Mouse (Mus musculus): ENCODE data around the gene Tinagl1. TPM values are rescaled to one million over a fixed set of nuclear protein-coding genes. Genes with fewer than 3 reads are reported as not detected.

Tinagl1 gene
- polyA plus RNA-seq, 1 experiment from 2014 or later = 7.4 TPM

DNA sequence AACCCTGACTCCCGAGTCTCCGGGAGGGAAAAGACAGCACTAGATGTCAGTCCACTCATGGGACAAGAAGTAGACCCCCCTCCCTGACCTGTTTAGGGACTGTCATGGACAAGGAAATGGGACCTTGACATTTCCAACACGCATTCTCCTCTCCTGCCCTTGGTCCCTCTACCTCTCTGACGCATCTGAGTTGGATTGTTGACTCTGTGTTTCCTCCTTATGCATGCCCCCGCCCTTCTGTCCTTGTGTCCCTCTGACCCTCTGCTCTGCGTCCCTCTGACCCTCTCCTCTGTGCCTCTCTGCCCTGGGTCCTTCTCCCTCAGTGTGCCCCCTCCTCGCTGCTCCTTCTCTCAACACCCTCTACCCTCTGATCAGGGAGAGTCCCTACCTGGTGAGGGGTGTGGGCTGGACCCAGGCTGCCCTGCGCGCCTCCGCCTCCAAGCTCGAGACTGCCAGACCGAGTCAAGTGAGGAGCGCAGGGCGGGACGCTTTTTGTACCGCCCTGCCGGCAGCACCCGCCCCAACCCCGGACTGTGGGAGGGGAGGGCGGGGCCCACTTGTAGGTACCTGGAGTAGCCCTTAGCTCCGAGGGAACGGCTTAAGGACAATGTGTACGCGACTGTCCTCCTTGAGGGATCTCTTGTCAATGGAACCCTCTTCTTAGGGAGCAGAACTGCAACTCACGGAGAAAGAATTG, 439 bp downstream of the Tinagl1 start:
- peaks cover 63% of the 10 kb centered on the region for H3K27me3 ChIP-seq (ENCODE audit: low read depth, poor library complexity, severe bottlenecking)

DNA sequence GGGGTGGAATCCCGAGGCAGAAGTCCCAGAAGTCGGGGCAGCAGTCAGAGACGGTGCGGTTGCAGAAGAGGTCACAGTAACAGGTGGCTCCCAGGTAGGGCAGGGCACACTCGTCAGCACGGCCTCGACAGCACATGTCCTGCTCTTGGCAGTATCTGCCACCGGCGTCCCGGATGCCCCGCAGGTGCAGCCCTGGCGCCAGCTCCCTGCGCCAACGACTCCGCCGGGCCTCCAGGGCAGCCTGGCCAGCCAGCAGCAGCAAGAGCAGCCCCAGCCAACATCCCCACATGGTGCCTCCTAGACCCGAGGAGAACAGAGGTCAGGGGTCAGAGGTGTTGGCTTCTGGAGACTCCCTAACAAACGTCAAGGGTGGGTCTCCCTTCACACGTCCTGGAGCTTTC, 1.0 kb downstream of the Tinagl1 start:
- no peak for DNase-seq (ENCODE audit: low spot score)
- Histone ChIP-seq H3K9me3 (replicated peaks) (no peaks in the 10 kb centered on the region), H3K36me3 (no peaks in the 10 kb centered on the region), H3K4me1 (peaks cover 52% of the 10 kb centered on the region), H3K27ac (replicated peaks) (peak overlapping the region; percentile 65), H3K4me3 (peak overlapping the region; percentile 45), H3K27me3 (ENCODE audit: low read depth, poor library complexity, severe bottlenecking) (peaks cover 62% of the 10 kb centered on the region)
- WGBS = 48% methylated on average over 19 of the region's 19 CpGs

More for the DNA sequence above, 439 bp downstream of the Tinagl1 start:
- peak; percentile 44 for DNase-seq (ENCODE audit: low spot score)
- peaks cover 48% of the 10 kb centered on the region for H3K4me1 ChIP-seq
- no peaks in the 10 kb centered on the region for H3K36me3 ChIP-seq
- H3K4me3 ChIP-seq = peak overlapping the region; percentile 45
- H3K9me3 ChIP-seq (replicated peaks) = no peaks in the 10 kb centered on the region
- WGBS = 4% methylated on average over 25 of the region's 25 CpGs
- H3K27ac ChIP-seq (replicated peaks) = peak overlapping the region; percentile 65

DNA sequence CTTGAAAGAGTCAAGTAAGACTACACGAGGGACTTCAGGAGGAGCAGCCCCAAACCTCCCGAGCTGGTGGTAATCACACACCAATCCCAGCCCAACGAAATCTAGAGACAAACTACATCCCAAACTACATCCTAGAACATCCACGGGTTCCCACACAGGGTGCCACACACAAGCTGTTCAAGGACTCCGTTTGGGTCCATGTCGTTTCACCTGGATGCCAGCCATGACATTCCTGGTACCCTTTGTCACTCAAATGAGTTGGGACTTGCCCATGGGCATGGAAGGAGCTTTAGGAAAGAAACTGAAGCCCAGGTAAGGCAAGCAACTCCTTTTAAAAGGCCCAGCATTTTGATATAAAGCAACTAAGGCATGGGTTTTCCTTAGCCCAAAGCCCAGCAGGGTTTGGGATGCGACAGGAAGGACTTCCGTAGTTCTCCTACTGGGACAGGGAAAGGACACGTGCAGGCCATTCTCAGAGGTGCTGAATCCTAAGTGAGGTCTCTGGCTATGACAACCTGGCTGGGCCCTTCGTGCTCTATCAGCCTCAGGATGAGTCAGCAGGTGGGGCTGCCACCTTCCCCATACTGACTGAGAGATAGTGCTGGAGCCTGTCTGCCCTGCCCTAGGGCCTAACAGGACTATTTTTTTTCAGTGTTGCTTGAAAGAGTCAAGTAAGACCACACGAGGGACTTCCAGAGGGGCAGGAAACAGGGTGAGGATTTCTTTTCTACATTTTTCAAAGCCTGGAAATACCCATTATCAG, 1.7 kb downstream of the Tinagl1 start:
- Histone ChIP-seq H3K4me3 (no peak overlapping the region), H3K27me3 (ENCODE audit: low read depth, poor library complexity, severe bottlenecking) (peaks cover 62% of the 10 kb centered on the region), H3K9me3 (replicated peaks) (no peaks in the 10 kb centered on the region), H3K36me3 (no peaks in the 10 kb centered on the region), H3K27ac (replicated peaks) (no peak overlapping the region), H3K4me1 (peaks cover 58% of the 10 kb centered on the region)
- DNase-seq (ENCODE audit: low spot score) = no peak
- WGBS = 75% methylated on average over 11 of the region's 11 CpGs

DNA sequence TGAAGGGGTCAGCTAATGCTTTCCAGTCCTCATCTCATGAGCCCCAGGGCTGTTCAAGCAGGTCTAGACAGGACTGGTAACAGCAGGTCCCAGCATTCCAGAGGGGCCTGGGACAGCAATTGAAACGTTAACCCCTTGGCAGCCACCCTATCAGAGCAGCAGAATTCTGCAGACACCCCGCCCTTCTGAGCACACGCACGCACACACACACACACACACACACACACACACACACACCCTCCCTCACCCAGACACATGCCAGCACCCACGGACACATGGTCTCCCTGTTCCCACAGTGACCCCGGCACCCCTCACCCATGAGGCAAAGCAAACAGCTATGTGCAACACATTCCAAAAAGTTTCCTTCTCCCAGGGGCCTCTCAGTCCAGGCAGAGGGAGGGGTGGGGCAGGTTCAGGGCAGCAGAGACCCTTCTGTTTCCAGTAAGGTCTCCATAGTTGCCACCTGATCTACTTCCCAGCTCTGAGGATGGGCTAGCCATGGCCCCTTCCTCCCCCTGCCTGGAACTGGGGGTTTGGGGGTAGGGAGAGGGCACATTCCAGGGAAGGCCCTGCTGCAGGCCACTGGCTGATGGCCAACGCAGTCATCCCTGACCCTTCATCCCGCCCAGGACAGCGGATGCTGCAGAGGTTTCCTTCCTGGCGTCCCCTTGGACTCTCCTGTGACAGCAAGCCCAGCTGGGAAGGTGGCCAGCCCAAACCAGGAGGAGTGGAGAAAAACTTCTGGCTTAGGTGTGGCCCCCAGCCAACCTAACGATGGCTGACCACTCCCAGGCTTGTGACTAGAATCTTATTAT, 2.8 kb downstream of the Tinagl1 start:
- WGBS = 73% methylated on average over 11 of the region's 11 CpGs
- Histone ChIP-seq H3K4me3 (no peak overlapping the region), H3K27ac (replicated peaks) (peak overlapping the region; percentile 49; the same call in 1 of the 2 replicates), H3K9me3 (replicated peaks) (no peaks in the 10 kb centered on the region), H3K36me3 (no peaks in the 10 kb centered on the region), H3K27me3 (ENCODE audit: low read depth, poor library complexity, severe bottlenecking) (peaks cover 61% of the 10 kb centered on the region), H3K4me1 (peaks cover 69% of the 10 kb centered on the region)
- peak; percentile 25 for DNase-seq (ENCODE audit: low spot score)

DNA sequence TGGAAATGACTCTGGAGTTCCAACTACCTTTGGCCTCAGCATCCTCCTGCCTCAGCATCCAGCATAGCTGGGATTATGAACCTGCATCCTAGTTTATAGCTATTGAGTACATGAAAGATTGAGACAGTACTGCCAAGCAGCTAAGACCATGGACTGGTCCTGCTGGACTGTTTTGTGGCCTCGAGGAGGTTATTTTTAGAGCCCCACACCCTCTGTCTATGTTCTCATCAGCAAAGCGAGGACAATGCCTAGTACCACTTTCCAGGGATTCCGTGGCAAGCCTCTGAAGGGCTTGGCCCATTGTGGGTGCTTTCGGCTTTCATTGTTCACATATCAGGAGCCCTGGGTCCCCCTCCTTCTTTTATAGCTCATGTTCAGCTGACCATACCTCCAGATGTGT, 4.6 kb downstream of the Tinagl1 start:
- Histone ChIP-seq H3K27me3 (ENCODE audit: low read depth, poor library complexity, severe bottlenecking) (peaks cover 63% of the 10 kb centered on the region), H3K36me3 (no peaks in the 10 kb centered on the region), H3K4me3 (no peak overlapping the region), H3K4me1 (peaks cover 59% of the 10 kb centered on the region), H3K27ac (replicated peaks) (no peak overlapping the region), H3K9me3 (replicated peaks) (no peaks in the 10 kb centered on the region)
- WGBS = 87% methylated on average over 4 of the region's 4 CpGs
- DNase-seq (ENCODE audit: low spot score) = no peak

DNA sequence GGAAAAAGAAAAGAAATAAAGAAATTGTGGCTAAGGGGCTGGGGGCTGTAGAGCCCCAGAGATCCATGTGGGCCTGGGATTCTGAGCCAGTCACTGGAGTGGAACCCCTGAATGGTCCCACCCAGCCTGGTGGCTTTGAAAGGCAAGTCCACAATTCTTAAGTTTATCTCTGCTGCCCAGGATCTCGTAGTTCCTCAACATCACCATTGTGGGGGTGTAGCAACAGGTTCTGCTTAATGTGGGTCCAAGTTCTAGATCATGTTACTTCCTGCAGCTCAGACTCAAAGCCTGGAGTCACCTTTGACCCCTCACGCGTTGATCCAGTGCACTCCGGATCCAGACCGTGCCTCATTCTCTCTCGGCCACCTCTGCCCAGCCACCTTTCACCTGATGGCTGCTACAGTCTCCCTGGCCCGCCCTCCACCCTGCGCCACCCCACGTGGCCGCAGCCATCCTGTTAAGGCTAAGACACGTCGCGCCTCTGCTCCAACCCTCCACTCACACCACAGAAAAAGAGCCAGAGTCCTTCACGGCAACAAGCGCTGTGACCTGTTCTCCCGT, 5.4 kb downstream of the Tinagl1 start:
- WGBS = 82% methylated on average over 16 of the region's 16 CpGs
- Histone ChIP-seq H3K4me3 (no peak overlapping the region), H3K9me3 (replicated peaks) (no peaks in the 10 kb centered on the region), H3K27me3 (ENCODE audit: low read depth, poor library complexity, severe bottlenecking) (peaks cover 63% of the 10 kb centered on the region), H3K27ac (replicated peaks) (no peak overlapping the region), H3K4me1 (peaks cover 50% of the 10 kb centered on the region), H3K36me3 (no peaks in the 10 kb centered on the region)
- no peak for DNase-seq (ENCODE audit: low spot score)

DNA sequence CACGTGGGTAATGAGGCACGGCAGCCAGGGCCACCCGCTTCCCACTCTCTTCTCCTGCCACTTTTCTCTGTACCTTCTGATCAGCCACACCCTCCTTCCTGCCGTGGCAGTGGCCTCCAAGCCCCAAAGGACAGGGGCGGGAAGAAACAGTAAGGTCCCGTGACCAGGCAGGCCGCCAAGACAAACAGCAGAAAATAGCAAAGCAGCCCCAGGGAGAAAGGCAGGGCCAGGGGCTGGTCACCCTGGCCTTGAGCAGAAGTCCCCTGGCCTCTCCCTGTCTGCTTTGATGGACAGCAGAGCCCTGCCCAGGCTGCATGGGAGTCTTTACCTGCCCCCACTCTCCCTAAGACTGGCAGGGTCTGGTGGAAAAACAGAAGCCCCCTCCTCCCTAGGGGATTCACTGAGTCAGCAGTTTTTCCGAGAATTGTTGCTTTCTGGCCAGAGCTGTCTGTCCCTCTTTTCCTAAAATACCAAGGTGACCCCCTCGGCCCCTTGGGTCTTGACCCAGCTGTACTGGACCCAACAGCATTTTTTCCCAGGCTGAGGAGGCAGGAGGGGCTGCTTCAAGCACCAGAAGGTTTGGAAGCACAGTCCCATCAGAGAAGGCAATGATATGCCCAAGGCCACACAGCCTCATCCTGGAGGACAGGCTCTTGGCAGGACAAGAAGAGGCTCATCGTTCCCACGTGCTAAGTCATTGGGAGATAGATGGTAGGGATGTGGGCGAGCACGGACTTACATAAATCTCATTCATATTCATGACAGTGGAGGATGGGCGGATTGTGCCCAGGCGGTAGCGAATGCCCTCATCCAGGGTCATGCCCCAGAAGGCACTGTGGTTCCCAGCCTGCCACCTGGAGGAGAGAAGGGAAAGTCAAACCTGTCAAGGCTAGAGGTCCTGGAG, 6.4 kb downstream of the Tinagl1 start:
- no peak overlapping the region for H3K27ac ChIP-seq (replicated peaks)
- 52% methylated on average over 16 of the region's 16 CpGs for WGBS
- peaks cover 48% of the 10 kb centered on the region for H3K4me1 ChIP-seq

DNA sequence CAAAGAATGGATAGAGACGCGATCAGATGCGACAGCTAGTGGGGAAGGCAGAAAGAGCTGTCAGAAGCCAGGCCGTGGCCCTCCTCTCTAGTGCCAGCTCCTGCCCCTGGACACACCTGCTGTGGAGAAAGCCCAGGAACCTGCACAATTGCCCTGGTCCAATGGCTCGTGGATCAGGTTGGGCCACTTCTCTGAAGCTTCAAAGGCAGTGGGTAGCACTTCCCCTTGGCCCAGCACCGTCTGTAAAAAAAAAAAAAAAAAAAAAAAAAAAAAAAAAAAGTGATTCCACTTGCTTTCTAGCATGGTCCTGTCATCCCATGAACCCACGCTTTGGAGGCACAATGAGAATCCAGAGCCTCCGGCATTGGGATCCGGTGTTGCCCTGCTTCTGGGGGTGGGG, 7.1 kb downstream of the Tinagl1 start:
- Histone ChIP-seq H3K4me3 (peak overlapping the region; percentile 37), H3K27ac (replicated peaks) (no peak overlapping the region), H3K4me1 (peaks cover 52% of the 10 kb centered on the region), H3K36me3 (no peaks in the 10 kb centered on the region), H3K27me3 (ENCODE audit: low read depth, poor library complexity, severe bottlenecking) (peaks cover 63% of the 10 kb centered on the region), H3K9me3 (replicated peaks) (no peaks in the 10 kb centered on the region)
- DNase-seq (ENCODE audit: low spot score) = no peak
- 51% methylated on average over 9 of the region's 9 CpGs for WGBS

More for the DNA sequence above, 6.4 kb downstream of the Tinagl1 start:
- no peak overlapping the region for H3K4me3 ChIP-seq
- peak; percentile 37 for DNase-seq (ENCODE audit: low spot score)
- peaks cover 63% of the 10 kb centered on the region for H3K27me3 ChIP-seq (ENCODE audit: low read depth, poor library complexity, severe bottlenecking)
- no peaks in the 10 kb centered on the region for H3K36me3 ChIP-seq
- no peaks in the 10 kb centered on the region for H3K9me3 ChIP-seq (replicated peaks)

DNA sequence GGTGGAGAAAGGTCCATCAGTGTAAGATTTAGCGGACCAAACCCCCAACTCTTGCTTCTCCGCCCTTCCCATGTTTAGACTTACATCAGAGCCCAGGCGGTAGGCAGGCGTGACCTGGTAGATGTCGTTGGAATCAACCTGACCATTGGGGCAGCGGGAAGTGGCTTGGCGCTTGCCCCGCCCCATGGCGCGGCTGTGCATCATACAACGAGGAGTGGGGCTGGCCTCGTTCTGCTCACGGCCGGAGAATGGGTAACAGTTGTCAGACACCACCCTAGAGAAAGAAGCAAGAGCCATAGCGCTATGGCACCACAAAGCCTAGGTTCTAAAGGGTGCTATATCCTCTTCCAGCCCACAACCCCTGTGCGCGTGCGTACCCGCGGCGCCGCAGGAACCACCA, 7.6 kb downstream of the Tinagl1 start:
- Histone ChIP-seq H3K27ac (replicated peaks) (no peak overlapping the region), H3K4me1 (peaks cover 50% of the 10 kb centered on the region), H3K36me3 (no peaks in the 10 kb centered on the region), H3K9me3 (replicated peaks) (no peaks in the 10 kb centered on the region), H3K27me3 (ENCODE audit: low read depth, poor library complexity, severe bottlenecking) (peaks cover 63% of the 10 kb centered on the region), H3K4me3 (peak overlapping the region; percentile 37)
- 47% methylated on average over 22 of the region's 22 CpGs for WGBS
- DNase-seq (ENCODE audit: low spot score) = no peak

DNA sequence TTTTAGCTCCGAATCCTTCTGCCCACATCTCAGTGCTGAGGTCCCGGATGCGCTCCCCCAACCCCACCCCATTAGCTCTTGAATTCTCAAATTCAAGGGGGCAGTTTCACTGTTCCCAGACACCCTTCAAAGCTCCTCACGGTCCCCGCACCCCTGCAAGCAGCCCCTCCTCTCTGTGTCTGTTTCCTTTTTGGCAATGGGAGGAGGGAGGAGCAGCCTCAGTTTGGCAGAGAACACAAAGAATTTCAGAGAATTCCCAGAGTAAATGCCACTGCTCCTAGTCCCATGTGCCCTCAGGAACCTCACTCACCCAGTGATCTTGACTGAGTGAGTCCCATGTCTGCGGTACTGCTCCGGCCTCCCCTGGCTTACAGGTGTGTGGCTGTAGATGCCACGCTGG, 8.3 kb downstream of the Tinagl1 start:
- no peak overlapping the region for H3K27ac ChIP-seq (replicated peaks)
- WGBS = 84% methylated on average over 8 of the region's 8 CpGs
- no peak overlapping the region for H3K4me3 ChIP-seq
- peaks cover 63% of the 10 kb centered on the region for H3K27me3 ChIP-seq (ENCODE audit: low read depth, poor library complexity, severe bottlenecking)
- H3K36me3 ChIP-seq = no peaks in the 10 kb centered on the region
- H3K4me1 ChIP-seq = peaks cover 43% of the 10 kb centered on the region
- DNase-seq (ENCODE audit: low spot score) = no peak
- H3K9me3 ChIP-seq (replicated peaks) = no peaks in the 10 kb centered on the region

DNA sequence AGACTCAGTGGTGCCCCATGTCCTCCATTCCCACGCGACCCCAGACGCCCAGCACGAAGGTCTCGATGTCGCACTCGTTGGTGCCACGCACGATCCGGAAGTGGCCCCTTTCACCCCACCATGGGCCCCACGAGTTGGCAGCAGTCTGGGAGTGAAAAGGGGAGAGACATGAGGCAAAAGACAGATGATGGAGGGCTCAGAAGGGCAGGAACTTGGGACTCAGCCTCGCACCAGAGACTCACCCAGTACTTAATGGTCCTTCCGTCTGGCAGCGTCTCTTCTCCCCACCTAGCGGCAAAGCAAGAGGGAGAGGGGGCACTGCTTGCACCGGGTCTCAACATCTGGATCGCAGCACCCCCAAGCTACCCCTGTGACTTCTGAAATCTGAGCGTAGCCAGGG, 8.9 kb downstream of the Tinagl1 start:
- Histone ChIP-seq H3K36me3 (no peaks in the 10 kb centered on the region), H3K9me3 (replicated peaks) (no peaks in the 10 kb centered on the region), H3K27ac (replicated peaks) (no peak overlapping the region), H3K27me3 (ENCODE audit: low read depth, poor library complexity, severe bottlenecking) (peaks cover 68% of the 10 kb centered on the region), H3K4me3 (no peak overlapping the region), H3K4me1 (peaks cover 38% of the 10 kb centered on the region)
- DNase-seq (ENCODE audit: low spot score) = no peak
- WGBS = 87% methylated on average over 18 of the region's 18 CpGs

DNA sequence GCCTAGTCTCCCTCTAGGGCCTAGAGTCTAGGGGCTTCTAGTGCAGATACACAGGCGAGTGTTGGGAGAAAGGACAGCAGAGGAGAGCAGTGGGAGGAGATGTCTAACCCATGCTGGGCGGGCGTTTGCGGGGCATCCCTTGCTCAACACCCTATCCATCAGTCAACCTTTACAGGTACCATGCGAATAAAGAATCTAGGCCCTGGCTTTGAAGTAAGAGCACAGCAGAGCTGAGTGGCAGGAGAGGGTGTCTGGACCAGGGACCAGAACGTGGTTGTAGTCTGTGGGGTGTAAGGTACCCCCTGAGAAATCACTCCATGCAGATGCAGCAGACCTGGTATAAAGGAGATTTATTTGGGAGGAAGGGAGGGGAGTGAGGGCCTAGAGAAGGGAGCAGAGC, 10.8 kb downstream of the Tinagl1 start:
- Histone ChIP-seq H3K27me3 (ENCODE audit: low read depth, poor library complexity, severe bottlenecking) (peaks cover 76% of the 10 kb centered on the region), H3K27ac (replicated peaks) (no peak overlapping the region), H3K4me1 (peaks cover 37% of the 10 kb centered on the region), H3K4me3 (no peak overlapping the region), H3K36me3 (no peaks in the 10 kb centered on the region), H3K9me3 (replicated peaks) (no peaks in the 10 kb centered on the region)
- 71% methylated on average over 6 of the region's 6 CpGs for WGBS
- DNase-seq (ENCODE audit: low spot score) = no peak
